Mouse (Mus musculus) megakaryocyte, adult 5-6 weeks (primary cell): ENCODE data around the gene Atpaf2. TPM values are rescaled to one million over a fixed set of nuclear protein-coding genes. Genes with fewer than 3 reads are reported as not detected.

Experiments used
- ATAC-seq: 2 replicates; pipeline ENCODE4 v1.8.0; 2016; ENCODE audit warnings: mild to moderate bottlenecking, inconsistent platforms; ENCODE audit not compliant: poor library complexity, severe bottlenecking
- total RNA-seq, 2 experiments: library from RNA; stranded (forward) in 1 of 2; stranded (reverse) in 1 of 2; fragments of 153-499, 151-499 nt in 1 of 2; fragments of 221-1000, 200-1000 nt in 1 of 2; gene quantifications; 2 replicates each; pipeline versions ENCODE4 v1.2.3 to v1.2.4; 2015 to 2017

The Atpaf2 gene
- total RNA-seq, 2 experiments from 2014 or later = 15.6 to 43.3 TPM

- ATAC-seq = no peak
Measured at GRCm38 (mm10) chr11:60351925-60352371, 66.3 kb downstream of the Atpaf2 start.

DNA sequence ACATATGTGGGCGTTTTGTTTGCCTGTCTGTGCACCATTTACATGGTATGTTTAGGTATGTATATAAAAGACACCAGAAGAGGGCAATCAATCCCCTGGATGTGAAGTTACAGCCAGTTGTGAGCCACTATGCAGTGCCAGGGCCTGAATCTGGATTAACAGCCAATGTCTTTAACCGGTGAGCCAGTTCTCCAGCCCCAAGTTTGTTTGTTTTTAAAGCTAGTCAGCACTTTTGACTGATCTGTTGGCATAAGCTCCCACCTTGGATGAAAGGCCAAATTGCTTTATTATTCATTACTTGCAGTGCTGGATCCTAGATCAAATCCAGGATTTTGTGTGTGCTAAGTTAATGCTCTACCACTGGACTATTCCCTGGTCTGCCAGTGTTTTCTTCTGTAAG is 66.9 kb downstream of the Atpaf2 start:
- ATAC-seq = no peak

Other genes with a start within 250 kb of the Atpaf2 start
- gene Srebf1, start 195.9 kb downstream of the Atpaf2 start, total RNA-seq (2015) = 27.5 and 37.3 TPM in 2 replicates
- gene Srebf1, start 195.9 kb downstream of the Atpaf2 start, total RNA-seq (2017) = 27.6 and 43.3 TPM in 2 replicates
- 6.0 and 6.3 TPM in 2 replicates for gene Tom1l2, start 65.6 kb downstream of the Atpaf2 start, total RNA-seq (2015)
- gene Tom1l2, start 65.6 kb downstream of the Atpaf2 start, total RNA-seq (2017) = 4.3 and 6.1 TPM in 2 replicates
- gene Drc3, start 65.1 kb downstream of the Atpaf2 start, total RNA-seq (2015) = 0.16 TPM in 1 of 2 replicates, not detected in the other
- gene Drc3, start 65.1 kb downstream of the Atpaf2 start, total RNA-seq (2017) = 0.11 and 0.98 TPM in 2 replicates
- gene Gid4, start 1.3 kb downstream of the Atpaf2 start, total RNA-seq (2015) = 9.0 and 11.7 TPM in 2 replicates
- gene Gid4, start 1.3 kb downstream of the Atpaf2 start, total RNA-seq (2017) = 9.9 and 12.3 TPM in 2 replicates
- 19.5 and 21.5 TPM in 2 replicates for gene Drg2, start 36.1 kb upstream of the Atpaf2 start, total RNA-seq (2015)
- 35.4 and 47.0 TPM in 2 replicates for gene Drg2, start 36.1 kb upstream of the Atpaf2 start, total RNA-seq (2017)
- gene Myo15, start 50.9 kb upstream of the Atpaf2 start, total RNA-seq (2015) = 0.07 TPM in 1 of 2 replicates, not detected in the other
- 0.07 and 0.69 TPM in 2 replicates for gene Myo15, start 50.9 kb upstream of the Atpaf2 start, total RNA-seq (2017)
- gene Alkbh5, start 117.9 kb upstream of the Atpaf2 start, total RNA-seq (2015) = 23.5 and 24.1 TPM in 2 replicates
- 21.6 and 26.5 TPM in 2 replicates for gene Alkbh5, start 117.9 kb upstream of the Atpaf2 start, total RNA-seq (2017)